Mouse (Mus musculus): Measurements from ENCODE around the gene Mstn.

Mstn gene

GRCm38 (mm10) chr1:53093180-53093579 is 31.7 kb downstream of the Mstn start:
- DNase-seq (ENCODE audit: low read depth in 1 of 2, low spot score in 2 of 2), result no peak

GRCm38 (mm10) chr1:53110561-53110960 is 49.1 kb downstream of the Mstn start:
- no peak for DNase-seq (ENCODE audit: low read depth in 1 of 2, low spot score in 2 of 2)

All from monocyte, adult 2 months (primary cell).